Mouse (Mus musculus): ENCODE results near the gene Taf4. TPM values are rescaled to one million over a fixed set of nuclear protein-coding genes. Genes with fewer than 3 reads are reported as not detected.

Gene Taf4
- polyA plus RNA-seq, 1 experiment from 2014 or later = 4.5 TPM

DNA sequence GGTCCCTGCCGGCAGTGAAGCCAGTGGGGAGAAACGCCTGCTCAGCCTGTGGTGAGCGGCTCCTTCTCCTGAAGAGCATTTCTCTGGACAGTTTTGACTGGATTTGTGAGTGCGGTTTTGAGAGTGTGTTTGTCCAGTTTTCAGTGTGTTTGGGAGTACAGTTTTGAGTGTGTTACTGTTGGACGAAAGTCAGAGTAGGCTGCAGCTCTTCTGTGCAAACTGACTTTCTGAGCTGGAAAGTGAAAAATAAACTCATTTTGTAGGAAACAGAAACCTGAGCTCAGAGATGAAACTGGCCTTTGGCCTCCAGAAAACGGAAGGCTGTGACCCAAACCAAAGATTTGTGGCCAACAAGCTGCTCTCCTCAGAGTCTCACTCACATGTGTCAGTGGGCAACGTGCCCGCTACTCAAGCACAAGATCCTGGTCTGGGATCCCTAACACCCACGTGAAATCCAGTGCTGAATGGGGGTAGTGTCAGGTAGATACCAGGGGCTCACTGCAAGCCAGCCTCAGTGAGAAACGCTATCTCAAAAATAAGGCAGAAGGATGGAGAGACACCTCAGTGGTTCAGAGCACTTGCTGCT lies 10.1 kb upstream of the Taf4 start:
- 83% methylated on average over 10 of the region's 10 CpGs for WGBS
- no peak for ATAC-seq
- Histone ChIP-seq H3K4me1 (replicated peaks; ENCODE audit: control insufficient read depth, insufficient read depth, low read length) (peaks cover 4% of the 10 kb centered on the region; the same call in 1 of the 2 replicates), H3K4me2 (ENCODE audit: low read length) (no peak overlapping the region), H3K27me3 (replicated peaks; ENCODE audit: control insufficient read depth, insufficient read depth, low read length) (no peaks in the 10 kb centered on the region), H3K27ac (ENCODE audit: low read length) (no peak overlapping the region), H3K36me3 (ENCODE audit: control insufficient read depth, insufficient read depth) (no peaks in the 10 kb centered on the region), H3K9ac (replicated peaks; ENCODE audit: low read depth, low read length) (no peak overlapping the region), H3K4me3 (replicated peaks; ENCODE audit: low read length) (no peak overlapping the region), H3K9me3 (ENCODE audit: control insufficient read depth, low read length) (no peaks in the 10 kb centered on the region)

DNA sequence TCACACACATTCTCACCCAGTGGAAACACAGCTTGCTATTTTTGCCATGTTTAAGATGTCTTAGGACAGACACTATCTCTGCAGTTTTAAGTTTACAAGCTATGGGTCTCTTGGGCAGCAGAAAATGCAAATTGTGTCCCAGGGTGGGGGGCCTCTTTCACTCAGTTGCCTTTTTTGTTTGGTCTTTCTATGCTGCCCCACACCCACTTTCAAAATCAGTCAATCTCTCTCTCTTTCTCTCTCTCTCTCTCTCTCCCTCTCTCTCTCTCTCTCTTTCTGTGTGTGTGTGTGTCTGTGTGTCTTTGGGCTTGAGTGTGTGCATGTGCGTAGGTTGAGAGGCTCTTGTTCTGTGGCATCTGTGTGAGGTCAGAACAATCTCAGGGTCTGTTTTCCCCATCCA lies 9.2 kb upstream of the Taf4 start:
- H3K4me1 ChIP-seq (replicated peaks; ENCODE audit: control insufficient read depth, insufficient read depth, low read length) = peaks cover 4% of the 10 kb centered on the region; the same call in 1 of the 2 replicates
- H3K9me3 ChIP-seq (ENCODE audit: control insufficient read depth, low read length) = no peaks in the 10 kb centered on the region
- no peak overlapping the region for H3K27ac ChIP-seq (ENCODE audit: low read length)
- H3K4me3 ChIP-seq (replicated peaks; ENCODE audit: low read length) = no peak overlapping the region
- no peak overlapping the region for H3K4me2 ChIP-seq (ENCODE audit: low read length)
- 56% methylated on average over 1 of the region's 1 CpGs for WGBS
- H3K27me3 ChIP-seq (replicated peaks; ENCODE audit: control insufficient read depth, insufficient read depth, low read length) = no peaks in the 10 kb centered on the region
- no peak overlapping the region for H3K9ac ChIP-seq (replicated peaks; ENCODE audit: low read depth, low read length)
- H3K36me3 ChIP-seq (ENCODE audit: control insufficient read depth, insufficient read depth) = no peaks in the 10 kb centered on the region
- ATAC-seq = no peak

DNA sequence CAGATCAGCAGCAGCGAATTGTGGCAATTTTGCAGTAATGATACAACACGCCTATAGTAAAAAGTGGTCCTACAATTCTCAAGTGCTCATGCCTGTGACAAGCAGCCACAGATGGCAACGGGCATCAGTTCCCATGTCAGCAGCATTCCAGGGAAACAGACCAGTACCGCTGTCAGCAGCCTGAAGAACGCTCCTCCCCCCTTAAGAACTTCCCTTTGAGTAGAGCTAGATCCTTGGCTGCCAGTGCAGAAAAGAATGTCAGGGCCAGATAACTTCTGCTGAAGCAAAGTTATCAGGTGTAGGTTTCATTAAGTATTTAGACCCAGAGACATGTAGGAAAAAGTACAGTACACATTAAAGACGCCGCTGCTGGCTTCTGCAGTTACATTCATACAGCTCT lies 8.4 kb upstream of the Taf4 start:
- no peak overlapping the region for H3K4me3 ChIP-seq (replicated peaks; ENCODE audit: low read length)
- WGBS = 44% methylated on average over 7 of the region's 7 CpGs
- H3K4me1 ChIP-seq (replicated peaks; ENCODE audit: control insufficient read depth, insufficient read depth, low read length) = peaks cover 4% of the 10 kb centered on the region; the same call in 1 of the 2 replicates
- H3K27ac ChIP-seq (ENCODE audit: low read length) = no peak overlapping the region
- no peaks in the 10 kb centered on the region for H3K36me3 ChIP-seq (ENCODE audit: control insufficient read depth, insufficient read depth)
- H3K27me3 ChIP-seq (replicated peaks; ENCODE audit: control insufficient read depth, insufficient read depth, low read length) = no peaks in the 10 kb centered on the region
- H3K4me2 ChIP-seq (ENCODE audit: low read length) = no peak overlapping the region
- H3K9ac ChIP-seq (replicated peaks; ENCODE audit: low read depth, low read length) = no peak overlapping the region
- no peak for ATAC-seq
- no peaks in the 10 kb centered on the region for H3K9me3 ChIP-seq (ENCODE audit: control insufficient read depth, low read length)

DNA sequence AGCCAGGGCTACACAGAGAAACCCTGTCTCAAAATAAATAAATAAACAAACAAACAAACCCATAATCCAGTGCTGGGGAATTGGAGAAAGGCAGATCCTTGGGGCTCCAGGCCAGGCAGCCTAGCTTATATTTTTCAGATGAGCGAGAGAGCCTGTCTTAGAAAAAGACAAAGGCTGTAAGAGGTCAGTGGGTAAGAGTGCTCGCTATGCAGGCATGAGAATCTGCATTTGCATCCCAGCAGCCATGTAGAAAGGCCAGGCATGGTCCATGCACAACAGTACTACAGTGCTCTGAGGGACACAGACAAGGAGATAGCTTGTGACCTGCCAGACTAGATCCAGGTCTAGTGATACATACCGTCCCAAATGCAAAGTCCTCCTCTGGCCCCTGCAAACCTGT lies 6.3 kb upstream of the Taf4 start:
- ATAC-seq = no peak
- Histone ChIP-seq H3K27me3 (replicated peaks; ENCODE audit: control insufficient read depth, insufficient read depth, low read length) (no peaks in the 10 kb centered on the region), H3K9me3 (ENCODE audit: control insufficient read depth, low read length) (no peaks in the 10 kb centered on the region), H3K4me3 (replicated peaks; ENCODE audit: low read length) (no peak overlapping the region), H3K36me3 (ENCODE audit: control insufficient read depth, insufficient read depth) (no peaks in the 10 kb centered on the region), H3K9ac (replicated peaks; ENCODE audit: low read depth, low read length) (no peak overlapping the region), H3K27ac (ENCODE audit: low read length) (no peak overlapping the region), H3K4me1 (replicated peaks; ENCODE audit: control insufficient read depth, insufficient read depth, low read length) (peaks cover 7% of the 10 kb centered on the region), H3K4me2 (ENCODE audit: low read length) (no peak overlapping the region)
- WGBS = 79% methylated on average over 3 of the region's 3 CpGs

DNA sequence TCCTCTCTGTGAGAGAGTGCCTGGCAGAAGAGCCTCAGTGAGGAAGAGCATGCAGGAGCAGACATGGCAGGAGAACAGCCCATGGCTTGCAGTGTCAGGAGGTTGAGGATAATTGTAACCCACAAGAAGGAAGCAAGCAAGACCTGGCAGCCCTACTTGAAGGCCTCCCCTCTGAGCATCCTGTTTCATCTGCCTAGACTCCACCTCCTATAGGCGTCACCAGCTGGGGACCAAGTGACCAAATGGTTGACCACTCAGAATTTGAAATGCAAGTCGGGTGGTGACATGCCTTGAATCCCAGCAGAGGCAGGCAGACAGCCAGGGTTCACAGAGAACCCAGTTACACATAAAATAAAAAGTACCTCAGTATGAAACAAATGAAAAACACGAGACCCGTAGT lies 4.2 kb upstream of the Taf4 start:
- Histone ChIP-seq H3K36me3 (ENCODE audit: control insufficient read depth, insufficient read depth) (no peaks in the 10 kb centered on the region), H3K27ac (ENCODE audit: low read length) (no peak overlapping the region), H3K9ac (replicated peaks; ENCODE audit: low read depth, low read length) (no peak overlapping the region), H3K4me3 (replicated peaks; ENCODE audit: low read length) (no peak overlapping the region), H3K4me2 (ENCODE audit: low read length) (no peak overlapping the region), H3K9me3 (ENCODE audit: control insufficient read depth, low read length) (no peaks in the 10 kb centered on the region), H3K27me3 (replicated peaks; ENCODE audit: control insufficient read depth, insufficient read depth, low read length) (no peaks in the 10 kb centered on the region), H3K4me1 (replicated peaks; ENCODE audit: control insufficient read depth, insufficient read depth, low read length) (peaks cover 11% of the 10 kb centered on the region)
- no peak for ATAC-seq
- 55% methylated on average over 4 of the region's 4 CpGs for WGBS

DNA sequence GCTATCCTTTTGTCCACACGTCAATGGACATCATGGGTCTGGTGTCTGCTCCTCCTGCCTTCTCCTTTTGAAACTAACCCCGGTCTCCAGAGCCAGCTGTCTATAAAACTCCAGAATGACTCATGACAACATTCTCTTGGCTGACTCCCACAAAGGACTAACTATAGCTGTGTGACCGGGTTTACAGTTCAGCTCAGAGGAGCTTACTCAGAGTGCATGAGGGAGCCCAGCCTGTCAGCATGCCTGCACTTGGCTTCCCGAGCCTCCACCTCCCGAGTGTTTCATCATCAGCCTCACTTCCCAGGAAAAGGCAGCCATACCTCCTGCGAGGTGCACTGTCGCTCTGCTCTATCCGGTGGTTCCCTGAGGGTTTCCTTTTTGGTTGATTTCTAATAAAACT lies 3.4 kb upstream of the Taf4 start:
- no peak for ATAC-seq
- Histone ChIP-seq H3K27ac (ENCODE audit: low read length) (no peak overlapping the region), H3K4me2 (ENCODE audit: low read length) (no peak overlapping the region), H3K36me3 (ENCODE audit: control insufficient read depth, insufficient read depth) (no peaks in the 10 kb centered on the region), H3K4me1 (replicated peaks; ENCODE audit: control insufficient read depth, insufficient read depth, low read length) (peaks cover 16% of the 10 kb centered on the region), H3K9ac (replicated peaks; ENCODE audit: low read depth, low read length) (no peak overlapping the region), H3K27me3 (replicated peaks; ENCODE audit: control insufficient read depth, insufficient read depth, low read length) (no peaks in the 10 kb centered on the region), H3K4me3 (replicated peaks; ENCODE audit: low read length) (no peak overlapping the region), H3K9me3 (ENCODE audit: control insufficient read depth, low read length) (no peaks in the 10 kb centered on the region)
- 69% methylated on average over 8 of the region's 8 CpGs for WGBS

DNA sequence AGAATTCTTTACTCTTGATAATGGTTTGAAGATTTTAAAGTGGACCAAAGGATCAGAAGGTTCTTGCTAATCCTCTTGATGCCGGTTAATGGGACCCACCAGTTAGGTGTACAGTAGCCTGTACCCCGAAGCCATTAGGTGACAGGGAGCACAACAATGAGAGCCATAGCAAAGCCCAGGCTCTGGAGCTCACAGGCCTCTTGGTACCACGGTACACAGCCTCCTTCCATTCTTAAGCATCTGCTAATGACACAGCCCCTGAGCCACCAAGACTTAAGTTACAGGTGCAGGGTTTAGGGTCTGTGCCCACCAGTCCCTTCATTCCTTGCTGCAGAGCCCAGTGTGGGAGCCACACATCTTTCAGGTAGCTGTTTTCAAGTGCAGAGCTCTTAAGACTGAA lies 1.8 kb upstream of the Taf4 start:
- ATAC-seq = no peak
- H3K4me1 ChIP-seq (replicated peaks; ENCODE audit: control insufficient read depth, insufficient read depth, low read length) = peaks cover 27% of the 10 kb centered on the region
- no peaks in the 10 kb centered on the region for H3K36me3 ChIP-seq (ENCODE audit: control insufficient read depth, insufficient read depth)
- H3K9me3 ChIP-seq (ENCODE audit: control insufficient read depth, low read length) = no peaks in the 10 kb centered on the region
- WGBS = 73% methylated on average over 3 of the region's 3 CpGs
- no peak overlapping the region for H3K4me3 ChIP-seq (replicated peaks; ENCODE audit: low read length)
- no peak overlapping the region for H3K27ac ChIP-seq (ENCODE audit: low read length)
- H3K9ac ChIP-seq (replicated peaks; ENCODE audit: low read depth, low read length) = no peak overlapping the region
- H3K4me2 ChIP-seq (ENCODE audit: low read length) = no peak overlapping the region
- H3K27me3 ChIP-seq (replicated peaks; ENCODE audit: control insufficient read depth, insufficient read depth, low read length) = no peaks in the 10 kb centered on the region

DNA sequence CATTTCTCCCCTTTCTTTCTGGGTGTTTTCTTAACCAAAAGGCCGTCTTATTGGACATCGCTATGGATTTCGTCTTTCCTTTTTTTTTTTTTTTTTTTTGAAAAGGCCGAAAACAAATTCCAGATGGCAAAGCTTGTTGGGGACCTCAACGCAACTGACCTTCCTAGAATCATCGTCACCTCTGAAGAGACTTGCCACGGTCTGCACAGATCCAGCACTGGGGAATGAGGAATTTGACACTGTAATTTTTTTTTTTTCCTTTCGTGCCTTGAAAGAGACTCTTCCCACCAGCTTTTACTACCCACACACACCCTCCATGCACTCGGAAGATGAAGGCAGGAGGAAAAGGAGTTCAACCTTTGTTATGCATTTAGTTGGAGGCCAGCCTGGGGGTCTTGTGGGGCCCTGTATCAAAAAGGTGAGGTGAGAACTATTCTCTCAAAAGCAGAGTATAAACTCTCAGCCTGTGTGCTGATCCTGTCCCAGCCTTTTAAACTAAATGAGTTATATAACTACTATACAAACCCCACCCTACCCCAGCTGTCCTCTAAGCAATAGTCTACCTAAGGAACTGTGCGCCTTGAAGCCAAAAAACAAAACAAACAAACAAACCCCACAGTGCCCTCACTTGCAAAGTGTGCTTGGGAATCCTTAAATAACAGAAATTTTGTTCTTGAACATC lies 1.0 kb upstream of the Taf4 start:
- Histone ChIP-seq H3K4me1 (replicated peaks; ENCODE audit: control insufficient read depth, insufficient read depth, low read length) (peaks cover 30% of the 10 kb centered on the region), H3K27ac (ENCODE audit: low read length) (peak overlapping the region; percentile 91; the same call in 1 of the 2 replicates), H3K4me3 (replicated peaks; ENCODE audit: low read length) (peak overlapping the region; percentile 89), H3K27me3 (replicated peaks; ENCODE audit: control insufficient read depth, insufficient read depth, low read length) (no peaks in the 10 kb centered on the region), H3K36me3 (ENCODE audit: control insufficient read depth, insufficient read depth) (no peaks in the 10 kb centered on the region), H3K9me3 (ENCODE audit: control insufficient read depth, low read length) (no peaks in the 10 kb centered on the region), H3K9ac (replicated peaks; ENCODE audit: low read depth, low read length) (peak overlapping the region; percentile 98), H3K4me2 (ENCODE audit: low read length) (peak overlapping the region; percentile 50)
- ATAC-seq = no peak
- WGBS = 9% methylated on average over 10 of the region's 10 CpGs

DNA sequence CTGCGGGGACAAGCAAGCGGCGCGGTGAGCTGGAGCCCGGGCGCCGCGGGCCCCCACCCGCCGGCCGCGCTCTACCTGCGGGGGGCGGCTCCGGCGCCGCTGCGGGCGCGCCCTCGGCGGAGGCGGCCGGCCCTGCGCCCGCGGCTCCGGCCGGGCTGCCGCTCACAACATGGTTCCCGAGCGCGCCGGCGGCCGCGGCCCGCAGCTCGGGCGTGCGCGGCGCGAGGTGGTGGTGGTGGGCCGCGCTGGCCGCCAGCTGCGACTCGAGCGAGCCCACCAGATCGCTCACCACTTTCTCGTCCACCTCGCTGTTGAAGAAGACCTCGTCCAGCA lies 185 bp downstream of the Taf4 start:
- 0% methylated on average over 29 of the region's 54 CpGs for WGBS
- no peaks in the 10 kb centered on the region for H3K36me3 ChIP-seq (ENCODE audit: control insufficient read depth, insufficient read depth)
- H3K9ac ChIP-seq (replicated peaks; ENCODE audit: low read depth, low read length) = peak overlapping the region; percentile 82
- H3K4me2 ChIP-seq (ENCODE audit: low read length) = no peak overlapping the region
- no peaks in the 10 kb centered on the region for H3K9me3 ChIP-seq (ENCODE audit: control insufficient read depth, low read length)
- peak overlapping the region; percentile 94 for H3K27ac ChIP-seq (ENCODE audit: low read length)
- ATAC-seq = peak; percentile 51; the same call in 1 of the 2 replicates
- H3K4me1 ChIP-seq (replicated peaks; ENCODE audit: control insufficient read depth, insufficient read depth, low read length) = peaks cover 38% of the 10 kb centered on the region
- H3K27me3 ChIP-seq (replicated peaks; ENCODE audit: control insufficient read depth, insufficient read depth, low read length) = no peaks in the 10 kb centered on the region
- H3K4me3 ChIP-seq (replicated peaks; ENCODE audit: low read length) = peak overlapping the region; percentile 89

Data from forebrain, embryonic 16.5 days (tissue).